23 mouse cellular contexts compared by ENCODE assay signal in genomic region chr6:91827926-91828325, GRCm38 (mm10).
"Had no signal": no experiment of that assay in that cellular context is flagged by ENCODE, and none has a peak within 500 bp of the region (broad histone marks: within the 10 kb centered on the region; RNA-seq: fewer than 3 reads in every experiment).

No protein-coding gene starts in this region.

- H3K9ac ChIP-seq: limb, embryonic 13.5 days; liver, embryonic 12.5 days; liver, embryonic 15.5 days; lung, embryonic 15.5 days; midbrain, embryonic 13.5 days had no signal

- H3K9me3 ChIP-seq: limb, embryonic 10.5 days; limb, embryonic 13.5 days; liver, embryonic 12.5 days; liver, embryonic 15.5 days; lung, embryonic 15.5 days; megakaryocyte, embryonic 14.5 days; midbrain, embryonic 10.5 days; midbrain, embryonic 13.5 days had no signal

- ATAC-seq: intestine, postnatal 0 days; liver, embryonic 12.5 days; midbrain, embryonic 16.5 days had no signal

- H3K4me3 ChIP-seq: layer of hippocampus, adult 2 months; limb, embryonic 10.5 days; limb, embryonic 13.5 days; liver, embryonic 12.5 days; liver, embryonic 15.5 days; lung, embryonic 15.5 days; megakaryocyte, embryonic 14.5 days; midbrain, embryonic 10.5 days; midbrain, embryonic 13.5 days; myocyte had no signal

- H3K4me2 ChIP-seq: limb, embryonic 13.5 days; liver, embryonic 12.5 days; liver, embryonic 15.5 days; lung, embryonic 15.5 days; midbrain, embryonic 13.5 days had no signal

- H3K4me1 ChIP-seq: limb, embryonic 13.5 days; liver, embryonic 12.5 days; liver, embryonic 15.5 days; lung, embryonic 15.5 days; midbrain, embryonic 10.5 days had no signal

- H3K27me3 ChIP-seq: limb, embryonic 13.5 days; lung, embryonic 15.5 days; midbrain, embryonic 13.5 days had no signal

- H3K27ac ChIP-seq: kidney, postnatal 0 days; layer of hippocampus, adult 2 months; limb, embryonic 10.5 days; limb, embryonic 13.5 days; liver, embryonic 12.5 days; liver, embryonic 15.5 days; lung, embryonic 15.5 days; midbrain, embryonic 10.5 days; midbrain, embryonic 13.5 days had no signal

- DNase-seq: kidney, adult 2 months; kidney, postnatal 25 days; liver; lung, adult 18-20 months; lung, postnatal 10 days; lung, postnatal 36 days; retina, postnatal 1 day; thymus, adult 2 months; thymus, postnatal 14 days; thymus, postnatal 4 days had no signal

- H3K36me3 ChIP-seq: limb, embryonic 10.5 days; limb, embryonic 13.5 days; liver, embryonic 12.5 days; liver, embryonic 15.5 days; lung, embryonic 15.5 days; midbrain, embryonic 10.5 days; midbrain, embryonic 13.5 days had no signal
